Mouse (Mus musculus) kidney, postnatal 10 days (tissue): ENCODE results near the gene Cbx5.
A peak's percentile ranks its signal among the peaks of the same experiment; 100 is the strongest.
"Not testable (repeated sequence)": the region's sequence is repeated elsewhere in the genome, so short reads cannot be mapped to it uniquely, and the experiment has no call there.

ENCODE experiments used
- DNase-seq: peaks from one replicate; pipeline ENCODE4 v3.0.0; 2021; ENCODE audit warnings: mixed read lengths

Gene Cbx5

GRCm38 (mm10) chr15:103249511-103249910, 9.9 kb upstream of the Cbx5 start:
- not testable (repeated sequence) for DNase-seq

- DNase-seq: peak; percentile 25
Measured at GRCm38 (mm10) chr15:103248401-103249313, 9.0 kb upstream of the Cbx5 start.

- no peak for DNase-seq
Measured at GRCm38 (mm10) chr15:103247782-103248400, 8.3 kb upstream of the Cbx5 start.

GRCm38 (mm10) chr15:103247078-103247781, 7.6 kb upstream of the Cbx5 start:
- no peak for DNase-seq

- no peak for DNase-seq
Measured at GRCm38 (mm10) chr15:103245616-103246015, 6.0 kb upstream of the Cbx5 start.

- DNase-seq: no peak
Measured at GRCm38 (mm10) chr15:103242885-103243284, 3.3 kb upstream of the Cbx5 start.

- not testable (repeated sequence) for DNase-seq
Measured at GRCm38 (mm10) chr15:103241071-103242018, 1.7 kb upstream of the Cbx5 start.

- peak; percentile 95 for DNase-seq
Measured at GRCm38 (mm10) chr15:103240160-103241028, 778 bp upstream of the Cbx5 start, which contains the start of gene Hnrnpa1. TSS of gene Hnrnpa1 (plus strand) at chr15:103240432.

GRCm38 (mm10) chr15:103239130-103239684, 409 bp downstream of the Cbx5 start:
- DNase-seq: peak; percentile 97

- DNase-seq: no peak
Measured at GRCm38 (mm10) chr15:103237295-103237694, 2.3 kb downstream of the Cbx5 start.

GRCm38 (mm10) chr15:103233119-103233518, 6.5 kb downstream of the Cbx5 start:
- no peak for DNase-seq

- no peak for DNase-seq
Measured at GRCm38 (mm10) chr15:103228904-103229303, 10.7 kb downstream of the Cbx5 start.

GRCm38 (mm10) chr15:103227572-103227971, 12.0 kb downstream of the Cbx5 start:
- no peak for DNase-seq

GRCm38 (mm10) chr15:103227022-103227421, 12.6 kb downstream of the Cbx5 start:
- DNase-seq: no peak

GRCm38 (mm10) chr15:103224161-103224560, 15.5 kb downstream of the Cbx5 start:
- DNase-seq: no peak

GRCm38 (mm10) chr15:103221386-103221785, 18.2 kb downstream of the Cbx5 start:
- no peak for DNase-seq

GRCm38 (mm10) chr15:103220785-103221184, 18.8 kb downstream of the Cbx5 start:
- peak; percentile 47 for DNase-seq

- DNase-seq: no peak
Measured at GRCm38 (mm10) chr15:103216052-103216451, 23.6 kb downstream of the Cbx5 start.

GRCm38 (mm10) chr15:103214971-103215907, 24.4 kb downstream of the Cbx5 start:
- peak; percentile 95 for DNase-seq

- no peak for DNase-seq
Measured at GRCm38 (mm10) chr15:103214149-103214548, 25.5 kb downstream of the Cbx5 start.
